In the genomic region with DNA sequence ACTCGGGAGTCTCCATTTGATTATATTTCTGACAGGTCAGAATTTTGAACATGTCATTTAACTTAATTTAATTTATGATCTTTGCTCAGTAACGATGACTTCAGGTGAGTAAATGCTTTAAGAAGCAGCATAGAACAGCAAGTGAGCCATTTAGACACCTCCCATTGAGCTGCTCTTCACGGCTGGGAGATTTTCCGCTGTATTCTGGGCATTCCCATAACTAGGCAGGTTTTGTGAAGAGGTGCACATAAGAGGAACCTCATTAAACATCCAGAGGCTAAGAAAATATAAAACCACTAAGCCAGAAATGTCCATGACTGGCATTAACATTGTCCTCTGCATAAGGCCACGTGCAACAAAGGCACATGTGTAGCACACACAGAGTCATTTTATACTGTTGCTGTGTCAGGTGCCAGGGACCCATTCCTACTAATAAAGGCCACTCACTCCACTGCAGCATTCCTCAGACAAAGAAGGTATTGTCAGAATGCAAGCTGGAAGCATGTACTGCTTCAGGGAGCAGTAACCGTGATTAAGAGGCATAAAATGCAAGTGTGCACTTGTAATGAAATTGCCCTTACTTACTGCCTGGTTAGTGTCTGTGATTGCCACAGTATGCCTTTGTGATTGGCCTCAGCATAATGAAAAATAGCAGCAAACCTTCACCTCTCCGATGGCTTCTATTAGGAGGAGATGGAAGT, we compare ENCODE assay signal across 9 mouse cellular contexts.
A peak's percentile ranks its signal among the peaks of the same experiment; 100 is the strongest.
DNase-seq lines count a peak whose midpoint lies in the region; ATAC-seq lines count a peak whose summit lies in the region.
"Had no signal": no experiment of that assay in that cellular context is flagged by ENCODE, and none has a peak within 500 bp of the region (broad histone marks: within the 10 kb centered on the region; RNA-seq: fewer than 3 reads in every experiment).

No protein-coding gene starts in this region.

- H3K4me3 ChIP-seq in forebrain, embryonic 12.5 days (replicated peaks): no peak overlapping the region
- no peak overlapping the region for H3K4me3 ChIP-seq in midbrain, embryonic 10.5 days

- no peak overlapping the region for H3K9ac ChIP-seq in forebrain, embryonic 12.5 days

- H3K4me1 ChIP-seq in forebrain, embryonic 12.5 days: peaks cover 17% of the 10 kb centered on the region
- H3K4me1 ChIP-seq in midbrain, embryonic 10.5 days: peaks cover 14% of the 10 kb centered on the region

- no peaks in the 10 kb centered on the region for H3K9me3 ChIP-seq in forebrain, embryonic 12.5 days
- H3K9me3 ChIP-seq in midbrain, embryonic 10.5 days (replicated peaks): no peaks in the 10 kb centered on the region

- no peaks in the 10 kb centered on the region; the same call in 1 of the 2 replicates for H3K27me3 ChIP-seq in forebrain, embryonic 12.5 days
- H3K27me3 ChIP-seq in midbrain, embryonic 10.5 days (ENCODE audit: low read depth, poor library complexity, severe bottlenecking): no peaks in the 10 kb centered on the region

- no peak overlapping the region for H3K4me2 ChIP-seq in forebrain, embryonic 12.5 days

- DNase-seq in Muller cell, postnatal 12 days (ENCODE audit: inconsistent ontology term): peak; percentile 81
- peak; percentile 59 for DNase-seq in kidney, adult 11 months
- no peak for DNase-seq in midbrain, embryonic 10.5 days (ENCODE audit: low spot score)
- no peak for DNase-seq in right cerebral cortex, postnatal 36 days (ENCODE audit: low spot score in 2 of 2)
- no peak for DNase-seq in frontal cortex, postnatal 25 days (ENCODE audit: low spot score in 2 of 2)
- no peak for DNase-seq in heart, postnatal 14 days

- 18% methylated on average over 7 of the region's 7 CpGs for WGBS in forebrain, embryonic 12.5 days
- WGBS in midbrain, embryonic 10.5 days: 61% methylated on average over 7 of the region's 7 CpGs

- intact Hi-C loops in heart, postnatal 14 days (cut with DNase I): no loop called here

- H3K36me3 ChIP-seq in forebrain, embryonic 12.5 days (replicated peaks): no peaks in the 10 kb centered on the region
- no peaks in the 10 kb centered on the region for H3K36me3 ChIP-seq in midbrain, embryonic 10.5 days

- peak; percentile 89 for ATAC-seq in forebrain, embryonic 12.5 days (ENCODE audit: low FRiP score)
- no peak for ATAC-seq in granulocyte monocyte progenitor cell, adult 5-6 weeks (replicated peaks; ENCODE audit: poor library complexity, severe bottlenecking)
- ATAC-seq: lung, postnatal 0 days had no signal

- peak overlapping the region; percentile 59 for H3K27ac ChIP-seq in forebrain, embryonic 12.5 days
- 0 out of 2 replicates have a peak overlapping the region, but pooled peaks have one; percentile 3 for H3K27ac ChIP-seq in midbrain, embryonic 10.5 days (replicated peaks)

Comparison
In these comparisons a context has a peak if more than half of its experiments do, and no peak if none do; other contexts are left out.
1. DNase-seq: peak in Muller cell, postnatal 12 days (single experiment) and kidney, adult 11 months (single experiment); none in midbrain, embryonic 10.5 days (single experiment), right cerebral cortex, postnatal 36 days (0 of 2), frontal cortex, postnatal 25 days (0 of 2) and heart, postnatal 14 days (0 of 2).